Mouse (Mus musculus): ENCODE results near the gene Ryr2.
"Not testable (repeated sequence)": the region's sequence is repeated elsewhere in the genome, so short reads cannot be mapped to it uniquely, and the experiment has no call there.

The Ryr2 gene

GRCm38 (mm10) chr13:12106662-12107632 is at the start of gene Ryr2:
TSS of gene Ryr2 (minus strand) at chr13:12106945.
- peak; percentile 86 for DNase-seq (ENCODE audit: low spot score)

- DNase-seq (ENCODE audit: low spot score) = no peak
Observed at GRCm38 (mm10) chr13:12153922-12154321, 47.2 kb upstream of the Ryr2 start.

GRCm38 (mm10) chr13:12146918-12147507 is 40.3 kb upstream of the Ryr2 start:
- DNase-seq (ENCODE audit: low spot score) = peak; percentile 10

- DNase-seq (ENCODE audit: low spot score) = no peak
Observed at GRCm38 (mm10) chr13:12146402-12146801, 39.7 kb upstream of the Ryr2 start.

DNA sequence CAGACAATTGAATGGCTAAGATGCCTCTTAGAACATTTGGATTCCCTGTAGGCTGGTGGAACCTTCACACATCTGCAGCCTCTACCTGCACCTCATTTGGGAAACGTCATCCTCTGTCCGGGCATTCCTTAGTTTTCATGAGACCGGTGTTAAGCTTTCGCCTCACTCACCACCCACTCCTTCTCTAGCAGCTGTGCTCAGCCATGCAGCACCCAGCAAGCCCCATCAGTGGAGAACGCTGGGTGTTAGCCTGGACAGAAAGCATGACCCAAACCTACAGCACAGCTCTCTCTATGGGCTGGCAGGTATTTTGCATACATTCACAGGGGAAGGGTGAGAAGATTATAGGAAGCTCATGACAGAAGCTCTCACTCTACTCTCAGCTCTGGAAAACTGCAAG is 36.6 kb upstream of the Ryr2 start:
- DNase-seq (ENCODE audit: low spot score) = no peak

DNA sequence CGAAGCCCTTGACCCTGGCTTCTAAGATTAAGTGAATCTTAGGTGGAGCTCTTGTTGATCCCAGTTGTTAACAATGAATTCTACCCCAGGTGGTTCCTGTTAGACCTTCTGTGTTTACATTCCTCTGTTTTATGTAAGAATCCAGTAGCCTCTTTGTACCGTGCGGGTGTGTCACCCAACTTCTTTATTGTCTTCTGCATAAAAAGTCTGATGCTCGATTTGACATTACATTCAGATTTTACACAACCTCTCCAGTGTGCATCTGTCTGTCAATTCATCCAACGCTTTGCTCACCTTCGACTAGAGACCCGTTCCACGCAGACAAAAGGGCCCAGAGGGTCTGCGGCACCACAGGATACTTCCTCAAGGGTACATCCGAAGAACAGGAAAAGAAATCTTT is 29.7 kb upstream of the Ryr2 start:
- not testable (repeated sequence) for DNase-seq (ENCODE audit: low spot score)

GRCm38 (mm10) chr13:12133549-12133948 is 26.8 kb upstream of the Ryr2 start:
- DNase-seq (ENCODE audit: low spot score) = no peak

- DNase-seq (ENCODE audit: low spot score) = no peak
Observed at GRCm38 (mm10) chr13:12132160-12132710, 25.5 kb upstream of the Ryr2 start.

GRCm38 (mm10) chr13:12129121-12129520 is 22.4 kb upstream of the Ryr2 start:
- no peak for DNase-seq (ENCODE audit: low spot score)

GRCm38 (mm10) chr13:12126099-12126498 is 19.4 kb upstream of the Ryr2 start:
- DNase-seq (ENCODE audit: low spot score) = no peak

- peak; percentile 40 for DNase-seq (ENCODE audit: low spot score)
Observed at GRCm38 (mm10) chr13:12124940-12125540, 18.3 kb upstream of the Ryr2 start.

- DNase-seq (ENCODE audit: low spot score) = no peak
Observed at GRCm38 (mm10) chr13:12115551-12115950, 8.8 kb upstream of the Ryr2 start.

GRCm38 (mm10) chr13:12114816-12115215 is 8.1 kb upstream of the Ryr2 start:
- no peak for DNase-seq (ENCODE audit: low spot score)

DNA sequence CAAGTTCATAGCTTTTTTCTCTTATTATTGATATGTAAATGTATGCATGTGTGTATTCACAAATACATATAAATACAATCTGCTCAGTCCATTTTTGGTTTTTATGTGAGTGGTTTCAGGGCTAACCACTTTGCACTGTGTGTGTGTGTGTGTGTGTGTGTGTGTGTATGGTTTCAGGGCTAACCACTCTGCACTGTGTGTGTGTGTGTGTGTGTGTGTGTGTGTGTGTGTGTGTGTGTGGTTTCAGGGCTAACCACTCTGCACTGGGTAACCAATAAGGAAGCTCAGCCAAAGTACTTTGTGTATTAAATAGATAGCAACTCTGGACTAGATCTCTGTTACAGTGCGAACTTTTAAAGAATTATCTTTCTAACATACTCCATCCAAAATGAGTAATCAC is 2.2 kb upstream of the Ryr2 start:
- DNase-seq (ENCODE audit: low spot score) = no peak

- DNase-seq (ENCODE audit: low spot score) = peak; percentile 68
Observed at GRCm38 (mm10) chr13:12105830-12106628, 716 bp downstream of the Ryr2 start.

GRCm38 (mm10) chr13:12105231-12105829 is 1.4 kb downstream of the Ryr2 start:
- peak; percentile 13 for DNase-seq (ENCODE audit: low spot score)

DNA sequence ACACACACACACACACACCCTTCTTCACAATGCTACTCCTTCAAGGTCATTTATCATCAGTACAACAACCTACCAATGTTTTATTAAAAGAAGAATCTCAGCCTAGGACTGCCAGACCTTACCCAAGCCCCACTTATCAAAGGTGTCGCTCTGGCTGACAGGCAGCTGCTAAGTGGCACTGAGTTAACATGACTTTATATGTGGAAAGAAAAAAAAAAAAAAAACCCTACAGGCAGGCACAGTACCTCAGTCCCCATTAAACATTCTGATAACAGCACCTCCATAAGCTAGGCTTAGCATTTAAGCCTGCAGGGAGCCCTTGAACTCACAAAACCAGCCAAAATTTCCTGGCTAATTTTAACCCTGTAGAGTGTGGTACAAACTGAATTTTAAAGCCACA is 2.4 kb downstream of the Ryr2 start:
- no peak for DNase-seq (ENCODE audit: low spot score)

DNA sequence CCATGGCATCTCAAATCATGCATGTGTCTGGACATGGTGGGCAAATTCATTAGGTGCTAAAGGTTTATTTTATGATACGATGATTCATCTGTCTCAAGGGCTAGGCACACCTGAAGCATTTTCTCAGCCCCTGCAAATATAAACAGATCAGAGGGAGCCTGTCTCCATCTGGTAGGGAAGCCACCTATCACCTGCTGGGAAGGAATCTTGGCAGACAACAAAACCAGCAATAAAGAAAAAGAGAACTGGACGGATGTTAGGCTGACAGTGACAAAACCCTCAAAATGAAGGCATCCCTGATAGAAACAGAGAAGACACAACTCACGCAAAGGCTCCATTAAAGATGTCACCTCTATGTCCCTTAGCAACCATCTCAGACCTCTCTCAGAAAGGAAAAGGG is 3.7 kb downstream of the Ryr2 start:
- DNase-seq (ENCODE audit: low spot score) = no peak

GRCm38 (mm10) chr13:12099446-12099845 is 7.3 kb downstream of the Ryr2 start:
- DNase-seq (ENCODE audit: low spot score) = no peak

DNA sequence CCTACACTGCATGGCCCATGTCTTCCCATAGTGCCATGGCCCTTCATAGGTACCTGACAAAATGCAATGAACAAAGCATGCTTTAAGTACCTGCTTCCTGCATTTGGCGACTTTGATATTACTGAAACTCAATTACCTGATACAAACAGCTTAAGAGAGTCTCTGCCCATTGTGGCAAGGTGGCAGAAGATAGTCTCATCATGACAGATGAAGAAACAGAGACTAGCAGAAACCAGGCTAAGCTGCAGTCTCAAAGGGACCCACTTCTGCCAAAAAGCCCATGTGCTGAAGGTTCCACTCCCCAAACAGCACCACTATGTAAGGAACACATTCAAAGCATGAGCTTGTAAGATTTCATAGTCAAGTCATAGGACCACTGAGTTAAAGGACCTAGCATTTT is 7.8 kb downstream of the Ryr2 start:
- no peak for DNase-seq (ENCODE audit: low spot score)

- no peak for DNase-seq (ENCODE audit: low spot score)
Observed at GRCm38 (mm10) chr13:12096382-12096932, 10.3 kb downstream of the Ryr2 start.

All from MN1 (cell line).